Mouse (Mus musculus) CH12.LX (cell line): Measurements from ENCODE around the gene Alyref2. TPM values are rescaled to one million over a fixed set of nuclear protein-coding genes. Genes with fewer than 3 reads are reported as not detected.

Source experiments
- DNase-seq: peaks from one replicate; pipeline ENCODE4 v3.0.0-alpha.2; 2013; ENCODE audit errors: extremely low read depth
- H3K27ac ChIP-seq: 2 replicates; pipeline ENCODE4 v1.5.1; 2012; ENCODE audit warnings: low read depth, mild to moderate bottlenecking, control low read depth, moderate library complexity; ENCODE audit not compliant: insufficient read depth
- H3K27me3 ChIP-seq: replicated peaks from 2 replicates; pipeline ENCODE3; 2012; ENCODE audit warnings: inconsistent platforms
- H3K36me3 ChIP-seq, 2 experiments: replicated peaks in 1 of 2; 2 replicates each; pipeline versions ENCODE3 to v1.6.1; 2012; ENCODE audit warnings: inconsistent platforms in 1 of 2, low read length in 1 of 2, mild to moderate bottlenecking in 1 of 2, mixed read lengths in 1 of 2, moderate library complexity in 1 of 2; ENCODE audit not compliant: control insufficient read depth in 1 of 2, insufficient read depth in 1 of 2
- H3K4me1 ChIP-seq, 2 experiments: 2 replicates each; pipeline ENCODE4 v1.6.1; 2012; ENCODE audit warnings: inconsistent platforms in 1 of 2, moderate library complexity in 1 of 2; ENCODE audit not compliant: insufficient read depth in 2 of 2, control insufficient read depth in 1 of 2
- H3K4me2 ChIP-seq: 2 replicates; pipeline ENCODE4 v1.6.1; 2012; ENCODE audit warnings: low read depth, mild to moderate bottlenecking, control low read depth; ENCODE audit not compliant: poor library complexity, insufficient read depth, severe bottlenecking
- H3K4me3 ChIP-seq, 3 experiments: fragments of 150-350 bp in 1 of 3; sonication (generic) in 1 of 3; replicated peaks in 1 of 3; 2 replicates each; pipeline versions ENCODE3 to v1.5.1; 2011 to 2012; ENCODE audit warnings: low read depth in 2 of 3, low read length in 2 of 3, mild to moderate bottlenecking in 2 of 3, moderate library complexity in 2 of 3, control low read depth in 1 of 3, improper control_type of control experiment in 1 of 3, inconsistent platforms in 1 of 3, mixed read lengths in 1 of 3; ENCODE audit not compliant: poor library complexity in 1 of 3
- H3K79me2 ChIP-seq: replicated peaks from 2 replicates; pipeline ENCODE4 v1.6.1; 2012; ENCODE audit warnings: mild to moderate bottlenecking, moderate library complexity; ENCODE audit not compliant: control insufficient read depth, poor library complexity, insufficient read depth, severe bottlenecking; ENCODE audit errors: extremely low read depth
- H3K9ac ChIP-seq: 2 replicates; pipeline ENCODE4 v1.6.1; 2012; ENCODE audit warnings: low read depth, mild to moderate bottlenecking, control low read depth, moderate library complexity; ENCODE audit not compliant: insufficient read depth
- H3K9me3 ChIP-seq: replicated peaks from 2 replicates; pipeline ENCODE3; 2012; ENCODE audit warnings: low read length, inconsistent platforms, mixed read lengths
- BHLHE40 ChIP-seq: IDR thresholded peaks from 2 replicates; pipeline ENCODE4 v1.6.1; 2011; ENCODE audit warnings: mild to moderate bottlenecking, low read depth, low read length, improper control_type of control experiment
- CHD1 ChIP-seq: IDR thresholded peaks from 2 replicates; pipeline ENCODE4 v1.6.1; 2012; ENCODE audit warnings: low read depth, low read length, improper control_type of control experiment, inconsistent platforms
- CHD2 ChIP-seq: IDR thresholded peaks from 2 replicates; pipeline ENCODE4 v1.6.1; 2011; ENCODE audit warnings: low read length, improper control_type of control experiment
- CTCF ChIP-seq, 2 experiments: IDR thresholded peaks in 1 of 2; conservative IDR thresholded peaks in 1 of 2; 2 replicates each; pipeline ENCODE4 v1.5.1; 2011 to 2012; ENCODE audit warnings: low read depth in 2 of 2, low read length in 2 of 2, improper control_type of control experiment in 1 of 2, inconsistent platforms in 1 of 2, mild to moderate bottlenecking in 1 of 2, moderate library complexity in 1 of 2
- ELF1 ChIP-seq: IDR thresholded peaks from 2 replicates; pipeline ENCODE4 v1.6.1; 2014; ENCODE audit warnings: low read depth, mild to moderate bottlenecking, inconsistent platforms, low read length, improper control_type of control experiment
- GABPA ChIP-seq: IDR thresholded peaks from 2 replicates; pipeline ENCODE4 v1.6.1; 2012; ENCODE audit warnings: low read depth, low read length, improper control_type of control experiment, inconsistent platforms; ENCODE audit not compliant: insufficient replicate concordance
- IRF4 ChIP-seq: IDR thresholded peaks from 2 replicates; pipeline ENCODE4 v1.6.1; 2014; ENCODE audit warnings: low read depth, mild to moderate bottlenecking, inconsistent platforms, low read length, improper control_type of control experiment
- JUN ChIP-seq: IDR thresholded peaks from 2 replicates; pipeline ENCODE4 v1.6.1; 2011; ENCODE audit warnings: low read depth, mild to moderate bottlenecking, low read length, improper control_type of control experiment, moderate library complexity; ENCODE audit not compliant: insufficient read depth
- JUND ChIP-seq: conservative IDR thresholded peaks from 2 replicates; pipeline ENCODE4 v1.6.1; 2011; ENCODE audit warnings: low read depth, low read length, improper control_type of control experiment
- MAFK ChIP-seq: IDR thresholded peaks from 2 replicates; pipeline ENCODE4 v1.6.1; 2011; ENCODE audit warnings: low read length, improper control_type of control experiment; ENCODE audit not compliant: insufficient replicate concordance
- MAX ChIP-seq: IDR thresholded peaks from 2 replicates; pipeline ENCODE4 v1.6.1; 2011; ENCODE audit warnings: low read length, improper control_type of control experiment
- MXI1 ChIP-seq: IDR thresholded peaks from 2 replicates; pipeline ENCODE4 v1.6.1; 2011; ENCODE audit warnings: mild to moderate bottlenecking, low read depth, low read length, improper control_type of control experiment
- MYC ChIP-seq: IDR thresholded peaks from 2 replicates; pipeline ENCODE4 v1.6.1; 2011; ENCODE audit warnings: low read depth, mild to moderate bottlenecking, improper control_type of control experiment, low read length
- NRF1 ChIP-seq: IDR thresholded peaks from 2 replicates; pipeline ENCODE4 v1.6.1; 2014; ENCODE audit warnings: low read depth, mild to moderate bottlenecking, inconsistent platforms, low read length, improper control_type of control experiment, moderate library complexity
- PAX5 ChIP-seq: IDR thresholded peaks from 2 replicates; pipeline ENCODE4 v1.6.1; 2012; ENCODE audit warnings: low read length, inconsistent platforms, mixed read lengths
- POLR2A ChIP-seq: IDR thresholded peaks from 2 replicates; pipeline ENCODE4 v1.6.1; 2011; ENCODE audit warnings: low read depth, mild to moderate bottlenecking, improper control_type of control experiment, low read length
- POLR2AphosphoS2 ChIP-seq: IDR thresholded peaks from 2 replicates; pipeline ENCODE4 v1.6.1; 2011; ENCODE audit warnings: low read depth, low read length, improper control_type of control experiment
- RAD21 ChIP-seq: IDR thresholded peaks from 2 replicates; pipeline ENCODE4 v1.6.1; 2011; ENCODE audit warnings: low read depth, mild to moderate bottlenecking, low read length, improper control_type of control experiment, moderate library complexity
- RCOR1 ChIP-seq: conservative IDR thresholded peaks from 2 replicates; pipeline ENCODE4 v1.6.1; 2012; ENCODE audit warnings: low read depth, mild to moderate bottlenecking, inconsistent platforms, low read length, improper control_type of control experiment
- SMC3 ChIP-seq: IDR thresholded peaks from 2 replicates; pipeline ENCODE4 v1.6.1; 2011; ENCODE audit warnings: low read depth, low read length, improper control_type of control experiment
- TBP ChIP-seq: conservative IDR thresholded peaks from 2 replicates; pipeline ENCODE4 v1.6.1; 2011; ENCODE audit warnings: low read depth, low read length, improper control_type of control experiment
- TCF12 ChIP-seq: IDR thresholded peaks from 2 replicates; pipeline ENCODE4 v1.6.1; 2014; ENCODE audit warnings: low read depth, mild to moderate bottlenecking, inconsistent platforms, low read length, improper control_type of control experiment
- USF1 ChIP-seq: IDR thresholded peaks from 2 replicates; pipeline ENCODE4 v1.6.1; 2014; ENCODE audit warnings: low read depth, mild to moderate bottlenecking, inconsistent platforms, low read length, improper control_type of control experiment
- ZC3H11A ChIP-seq: IDR thresholded peaks from 2 replicates; pipeline ENCODE4 v1.6.1; 2012; ENCODE audit warnings: low read depth, mild to moderate bottlenecking, inconsistent platforms, low read length, improper control_type of control experiment
- ZKSCAN1 ChIP-seq: IDR thresholded peaks from 2 replicates; pipeline ENCODE4 v1.6.1; 2012; ENCODE audit warnings: low read depth, inconsistent platforms, low read length, improper control_type of control experiment, borderline replicate concordance
- ZNF384 ChIP-seq: IDR thresholded peaks from 2 replicates; pipeline ENCODE4 v1.6.1; 2012; ENCODE audit warnings: low read depth, low read length, improper control_type of control experiment, inconsistent platforms
- dilution Hi-C: fragments of 300-500 bp; cut with MboI; formaldehyde crosslinking; loops from 2 replicates; pipeline ENCODE4 v1.14.3; 2020; ENCODE audit warnings: low sequenced_read_pairs; ENCODE audit not compliant: extremely low pct_unique_long_range_greater_than_20kb, extremely low pct_ligation_motif_present
- in situ Hi-C: fragments of 300-500 bp; cut with MboI; formaldehyde crosslinking; loops from 3 replicates; pipeline ENCODE4 v1.14.3; 2019; ENCODE audit warnings: low sequenced_read_pairs, low pct_ligation_motif_present, low pct_unique_long_range_greater_than_20kb, mixed read lengths
- polyA plus RNA-seq: library from polyadenylated mRNA; unstranded; fragments of >175 nt; gene quantifications from 2 replicates; pipeline ENCODE4 v1.2.1, GENCODE M21; 2012; ENCODE audit warnings: low read depth; ENCODE audit not compliant: insufficient read length
- total RNA-seq, 2 experiments: library from RNA; depleted of rRNA; stranded (reverse); fragments of 300-350 nt in 1 of 2; fragments of >200 nt in 1 of 2; gene quantifications; 2 replicates each; pipeline ENCODE4 v1.2.3; 2012 to 2014

Gene Alyref2
- total and polyA plus RNA-seq, 3 experiments: 4.2 to 5.9 (median 4.9) TPM

DNA sequence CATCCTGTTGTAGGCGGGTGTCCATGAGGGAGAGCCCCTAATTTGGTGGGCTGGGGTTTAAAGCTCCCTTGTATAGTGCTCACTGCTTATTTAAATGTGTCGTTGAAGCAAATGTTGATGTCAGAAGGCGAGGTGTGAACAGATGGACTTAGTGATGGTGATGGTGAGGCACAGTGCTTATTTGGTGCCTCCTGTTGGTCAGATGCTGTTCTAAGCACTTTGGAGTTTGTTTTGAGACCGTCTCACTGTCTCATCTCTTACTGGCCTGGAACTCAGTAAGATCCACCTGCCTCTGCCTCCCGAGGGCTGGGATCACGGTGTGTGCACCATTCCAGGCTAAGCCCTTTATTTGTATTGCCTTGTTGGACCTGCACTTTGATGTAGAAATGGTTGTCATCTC, 48.4 kb upstream of the Alyref2 start:
- Histone ChIP-seq H3K79me2 (no peaks in the 10 kb centered on the region), H3K9ac (no peak overlapping the region), H3K4me2 (no peak overlapping the region), H3K27me3 (no peaks in the 10 kb centered on the region), H3K36me3 (no peaks in the 10 kb centered on the region), H3K9me3 (no peaks in the 10 kb centered on the region), H3K4me1 (peaks cover 7 to 26% of the 10 kb centered on the region in 2 experiments), H3K27ac (no peak overlapping the region), H3K4me3 (no peak overlapping the region)
- dilution Hi-C loops (no loop called here), in situ Hi-C loops (no loop called here)
- no peak for DNase-seq
- TF ChIP-seq CTCF (conservative IDR thresholded peaks at IDR 0.05 in 1 of 2, IDR thresholded peaks at IDR 0.05 in 1 of 2; ENCODE audit: low read depth in 2 of 2, low read length in 2 of 2) (peak in 1 of 2 experiments; percentile 57; a peak in 3 of 4 replicates), USF1 (no peak), RCOR1 (no peak), MXI1 (no peak), SMC3 (peak; percentile 54), RAD21 (peak; percentile 49)

DNA sequence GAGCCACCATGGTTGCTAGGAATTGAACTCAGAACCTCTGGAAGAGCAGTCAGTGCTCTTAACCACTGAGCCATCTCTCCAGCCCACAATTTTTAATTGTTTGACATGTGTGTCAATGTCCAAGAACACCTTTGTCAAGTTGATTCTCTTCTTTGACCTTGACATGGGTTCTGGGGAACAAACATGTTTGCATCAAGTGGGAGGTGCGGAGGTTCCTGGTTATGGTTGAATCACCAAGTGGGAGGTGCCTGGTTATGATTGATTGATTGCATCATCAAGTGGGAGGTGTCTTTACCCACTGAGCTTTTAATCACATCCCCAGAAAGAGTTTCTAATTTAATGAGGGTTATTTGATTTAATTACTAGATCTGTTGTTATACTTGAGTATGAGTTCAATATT, 45.7 kb upstream of the Alyref2 start:
- Histone ChIP-seq H3K9me3 (no peaks in the 10 kb centered on the region), H3K36me3 (no peaks in the 10 kb centered on the region), H3K27ac (no peak overlapping the region), H3K27me3 (no peaks in the 10 kb centered on the region), H3K79me2 (no peaks in the 10 kb centered on the region), H3K4me3 (no peak overlapping the region), H3K4me1 (peaks cover 0 to 12% of the 10 kb centered on the region in 2 experiments; a peak in 2 of 4 replicates), H3K9ac (no peak overlapping the region), H3K4me2 (no peak overlapping the region)
- in situ Hi-C loops (no loop called here), dilution Hi-C loops (no loop called here)
- no peak for DNase-seq
- no peak for TF ChIP-seq POLR2A
- TF ChIP-seq IRF4: no peak
- no peak for TF ChIP-seq MAFK
- TF ChIP-seq ZNF384: no peak
- no peak for TF ChIP-seq CTCF (conservative IDR thresholded peaks at IDR 0.05 in 1 of 2, IDR thresholded peaks at IDR 0.05 in 1 of 2; ENCODE audit: low read depth in 2 of 2, low read length in 2 of 2)
- no peak for TF ChIP-seq CHD1
- TF ChIP-seq SMC3: no peak
- TF ChIP-seq TCF12: no peak
- TF ChIP-seq BHLHE40: no peak

DNA sequence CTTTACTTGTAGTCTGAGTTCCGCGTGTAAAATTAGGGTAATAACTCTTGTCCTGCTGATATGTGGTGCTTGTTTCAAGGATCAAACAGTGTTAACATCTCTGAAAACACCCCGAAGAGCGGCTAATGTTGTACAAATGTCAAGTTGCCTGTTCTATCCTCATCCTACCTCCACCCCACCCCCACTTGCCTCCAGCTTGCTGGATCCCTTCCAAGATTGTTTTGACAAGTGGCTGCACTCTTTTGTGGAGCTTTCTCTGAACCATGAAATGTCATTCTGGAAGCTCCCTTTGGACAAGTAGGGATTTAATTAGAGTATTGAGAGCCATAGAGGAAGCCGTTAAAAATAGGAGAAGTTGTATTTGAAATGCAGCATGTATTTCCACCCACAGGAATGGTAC, 43.5 kb upstream of the Alyref2 start:
- H3K36me3 ChIP-seq: no peaks in the 10 kb centered on the region
- no peak overlapping the region for H3K4me3 ChIP-seq
- in situ Hi-C loops: no loop called here
- H3K4me1 ChIP-seq: peaks cover 0 to 5% of the 10 kb centered on the region in 2 experiments; a peak in 1 of 4 replicates
- H3K4me2 ChIP-seq: no peak overlapping the region
- no peaks in the 10 kb centered on the region for H3K9me3 ChIP-seq
- no peak for DNase-seq
- no peak overlapping the region for H3K9ac ChIP-seq
- no peaks in the 10 kb centered on the region for H3K27me3 ChIP-seq
- TF ChIP-seq ELF1 (no peak), GABPA (no peak), MAFK (no peak), CHD2 (no peak), MXI1 (no peak), MYC (no peak), SMC3 (no peak), RAD21 (no peak), NRF1 (no peak), ZKSCAN1 (no peak), MAX (no peak), POLR2AphosphoS2 (no peak), ZC3H11A (no peak), POLR2A (no peak), TCF12 (no peak), TBP (no peak), PAX5 (no peak), JUN (no peak), USF1 (no peak), JUND (no peak)
- TF ChIP-seq, all 38 proteins: peak for 0
- dilution Hi-C loops: no loop called here
- no peak overlapping the region for H3K27ac ChIP-seq
- no peaks in the 10 kb centered on the region for H3K79me2 ChIP-seq
